Mouse (Mus musculus) kidney, postnatal 4 days (tissue): ENCODE measurements at regions not wholly inside any gene's neighbourhood (a gene's known extent, or its start where the extent isn't known, plus 50 kb on each side); places are given as distances from the start of the nearest gene placed in this dataset.

Experiments
- DNase-seq, 2 experiments: peaks; one replicate each; pipeline ENCODE4 v3.0.0; 2021; ENCODE audit warnings: mixed read lengths in 2 of 2

DNA sequence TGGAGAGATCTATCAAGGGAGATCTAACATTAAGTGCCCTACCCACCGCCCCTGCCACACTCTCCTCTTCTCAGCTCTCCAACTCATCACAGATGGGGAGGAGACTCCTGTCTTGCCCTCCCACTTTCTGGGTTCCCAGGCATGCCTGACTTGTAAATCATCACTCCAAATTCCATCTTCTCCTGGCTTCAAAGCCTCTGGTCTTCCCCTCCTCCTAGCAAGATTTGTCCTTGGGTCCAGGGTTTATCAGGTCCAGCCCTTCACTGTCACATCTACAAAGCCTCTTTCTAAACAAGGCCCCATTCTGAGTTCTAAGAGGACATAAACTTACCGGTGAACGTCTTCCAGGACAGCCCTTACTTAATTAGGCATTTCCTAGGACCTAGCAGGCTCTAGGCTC lies 73.3 kb upstream of the Col5a1 start:
- no peak for DNase-seq

- peak; percentile 71 to 81 for DNase-seq
Measured at GRCm38 (mm10) chr2:27813370-27813769, 72.9 kb upstream of the Col5a1 start.

DNA sequence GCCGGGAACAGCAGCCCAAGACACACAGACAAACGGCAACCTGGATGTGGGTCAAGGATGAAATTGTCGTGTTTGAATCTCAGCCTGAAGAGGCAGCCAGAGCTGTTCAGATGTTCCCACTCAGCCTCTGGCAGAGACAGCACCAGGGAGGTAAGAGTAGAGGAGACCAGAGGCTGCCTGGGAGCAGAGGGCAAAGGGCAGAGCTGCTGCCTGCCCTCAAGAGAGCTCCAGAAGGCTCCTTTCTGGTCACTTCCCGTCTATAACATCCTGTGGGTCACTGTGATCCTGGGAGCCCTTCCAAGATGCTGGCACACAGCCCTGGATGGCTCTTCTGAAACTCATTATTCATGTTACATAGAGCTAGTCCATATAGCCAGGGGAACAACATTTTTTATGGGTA lies 67.6 kb upstream of the Col5a1 start:
- DNase-seq: peak; percentile 63 to 72

GRCm38 (mm10) chr2:27826826-27827225 lies 59.4 kb upstream of the Col5a1 start:
- no peak for DNase-seq

- DNase-seq: no peak
Measured at GRCm38 (mm10) chr2:27827582-27827981, 58.6 kb upstream of the Col5a1 start.

- DNase-seq: no peak
Measured at GRCm38 (mm10) chr2:27828237-27828636, 58.0 kb upstream of the Col5a1 start.

- no peak for DNase-seq
Measured at GRCm38 (mm10) chr2:27829551-27829950, 56.7 kb upstream of the Col5a1 start.

- no peak for DNase-seq
Measured at GRCm38 (mm10) chr2:27834971-27835370, 51.3 kb upstream of the Col5a1 start.

- peak; percentile 42 to 64 for DNase-seq
Measured at GRCm38 (mm10) chr2:27835758-27836460, 50.3 kb upstream of the Col5a1 start.
